Mouse (Mus musculus): Measurements from ENCODE around the gene Spcs2. TPM values are rescaled to one million over a fixed set of nuclear protein-coding genes. Genes with fewer than 3 reads are reported as not detected.
"Not testable (repeated sequence)": the region's sequence is repeated elsewhere in the genome, so short reads cannot be mapped to it uniquely, and the experiment has no call there.

The Spcs2 gene
- polyA plus RNA-seq, 1 experiment: 101 TPM

DNA sequence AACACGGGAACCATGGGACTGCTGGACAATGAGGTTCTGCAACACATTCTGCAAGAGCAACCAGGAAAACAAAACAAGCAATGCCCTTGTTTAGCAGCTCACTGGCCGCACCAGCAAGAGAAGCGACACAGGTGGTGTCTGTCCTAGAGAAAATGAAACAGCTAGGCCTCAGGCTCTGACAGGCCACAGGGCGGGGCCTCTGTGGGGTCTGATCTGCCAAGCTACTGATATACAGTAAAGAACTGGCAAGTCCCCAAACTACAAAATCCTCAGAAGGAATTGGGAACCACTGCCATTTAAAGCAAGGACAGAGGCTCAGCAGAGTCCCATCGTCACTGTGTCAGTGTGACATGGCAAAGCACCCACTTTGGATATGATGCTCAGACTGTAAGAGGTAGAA, 40.8 kb downstream of the Spcs2 start:
- TF ChIP-seq CTCF (IDR thresholded peaks at IDR 0.05; ENCODE audit: borderline replicate concordance, extremely low read depth, insufficient read depth, insufficient read length) (no peak), POLR2A (IDR thresholded peaks at IDR 0.05; ENCODE audit: borderline replicate concordance, extremely low read depth, insufficient read depth, insufficient read length, poor library complexity, severe bottlenecking) (no peak)
- no peak for DNase-seq (ENCODE audit: low read depth)

DNA sequence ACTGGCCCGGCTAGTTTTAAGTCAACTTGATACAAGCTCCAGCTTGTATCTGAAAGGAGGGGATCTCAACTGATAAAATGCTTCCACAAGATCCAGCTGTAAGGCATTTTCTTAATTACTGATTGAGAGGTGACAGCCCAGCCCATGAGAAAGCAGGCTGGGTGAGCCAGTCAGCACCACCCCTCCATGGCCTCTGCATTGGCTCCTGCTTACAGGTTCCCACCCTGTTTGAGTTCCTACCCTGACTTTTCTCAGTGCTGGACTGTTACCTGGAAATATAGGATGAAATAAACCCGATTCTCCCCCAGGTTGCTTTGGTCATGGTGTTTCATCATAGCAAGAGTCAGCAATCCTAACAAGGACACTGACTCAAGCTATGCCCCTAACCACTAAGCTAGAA, 41.3 kb downstream of the Spcs2 start:
- TF ChIP-seq CTCF (IDR thresholded peaks at IDR 0.05; ENCODE audit: borderline replicate concordance, extremely low read depth, insufficient read depth, insufficient read length) (no peak), POLR2A (IDR thresholded peaks at IDR 0.05; ENCODE audit: borderline replicate concordance, extremely low read depth, insufficient read depth, insufficient read length, poor library complexity, severe bottlenecking) (no peak)
- DNase-seq (ENCODE audit: low read depth): no peak

DNA sequence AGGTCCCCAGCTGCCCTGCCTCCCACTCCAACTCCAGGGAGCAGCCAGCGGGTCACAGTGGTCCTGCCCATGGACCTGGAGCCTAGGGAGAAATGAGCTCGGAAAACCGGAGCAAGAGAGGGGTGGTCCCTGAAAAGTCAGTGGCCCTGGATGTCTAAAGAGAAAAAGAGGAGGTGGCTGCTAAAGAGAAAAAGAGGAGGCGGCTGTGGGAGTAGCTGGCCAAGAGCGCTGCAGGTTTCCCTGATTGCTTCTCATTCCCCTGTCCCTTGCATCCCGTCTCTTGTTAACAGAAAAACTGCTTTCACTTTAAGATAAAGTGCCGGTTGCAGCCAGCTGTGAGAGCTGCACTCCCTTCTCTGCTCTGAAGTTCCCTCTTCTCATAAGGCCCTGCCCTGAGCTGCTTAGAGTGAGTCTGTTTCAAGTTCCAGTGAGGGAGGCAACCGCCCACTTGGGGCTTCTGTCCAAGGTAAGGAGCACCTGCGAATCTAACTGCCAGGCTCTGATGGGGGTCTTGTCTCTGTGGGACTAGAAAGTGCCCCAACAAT, 45.0 kb downstream of the Spcs2 start:
- not testable (repeated sequence) for DNase-seq (ENCODE audit: low read depth)

DNA sequence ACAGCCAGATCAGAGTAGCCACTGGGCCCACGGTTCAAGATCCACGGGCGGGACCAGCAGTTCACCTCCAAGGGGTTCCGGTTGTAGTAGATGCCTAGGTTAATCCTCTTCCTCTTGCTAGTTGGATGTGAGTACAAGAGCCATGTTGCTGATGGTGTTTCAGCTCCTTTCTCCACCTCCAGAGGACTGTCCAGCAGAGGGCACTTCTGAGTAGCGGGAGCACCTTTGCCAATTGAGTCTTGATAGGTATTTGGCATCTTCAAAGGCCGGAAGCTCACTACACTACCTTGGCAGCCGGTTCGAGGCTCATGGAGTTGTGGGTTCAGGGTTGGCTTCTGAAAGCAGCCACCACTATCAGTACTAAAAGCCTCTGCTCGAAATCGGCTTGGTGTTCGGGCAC, 49.9 kb downstream of the Spcs2 start:
- no peak for DNase-seq (ENCODE audit: low read depth)
- peak; percentile 38; the same call in 1 of the 2 replicates for TF ChIP-seq CTCF (IDR thresholded peaks at IDR 0.05; ENCODE audit: borderline replicate concordance, extremely low read depth, insufficient read depth, insufficient read length)
- TF ChIP-seq POLR2A (IDR thresholded peaks at IDR 0.05; ENCODE audit: borderline replicate concordance, extremely low read depth, insufficient read depth, insufficient read length, poor library complexity, severe bottlenecking): no peak

DNA sequence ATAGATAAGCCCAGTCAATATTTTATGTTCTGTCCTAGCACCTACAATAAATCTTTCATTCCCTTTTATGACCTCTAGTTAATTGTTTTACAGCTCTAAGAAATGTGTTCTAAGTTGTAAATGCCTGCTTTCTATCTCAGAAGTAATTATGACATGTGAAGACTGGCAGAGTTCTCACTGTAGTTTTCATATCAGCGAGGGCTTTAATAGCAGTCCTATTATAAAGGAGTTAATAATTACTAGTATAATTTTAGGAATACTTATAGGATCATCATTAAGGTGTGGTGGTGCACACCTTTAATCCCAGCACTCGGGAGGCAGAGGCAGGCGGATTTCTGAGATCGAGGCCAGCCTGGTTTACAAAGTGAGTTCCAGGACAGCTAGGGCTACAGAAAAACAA, 51.6 kb downstream of the Spcs2 start:
- DNase-seq (ENCODE audit: low read depth): no peak
- no peak for TF ChIP-seq POLR2A (IDR thresholded peaks at IDR 0.05; ENCODE audit: borderline replicate concordance, extremely low read depth, insufficient read depth, insufficient read length, poor library complexity, severe bottlenecking)
- TF ChIP-seq CTCF (IDR thresholded peaks at IDR 0.05; ENCODE audit: borderline replicate concordance, extremely low read depth, insufficient read depth, insufficient read length): no peak

DNA sequence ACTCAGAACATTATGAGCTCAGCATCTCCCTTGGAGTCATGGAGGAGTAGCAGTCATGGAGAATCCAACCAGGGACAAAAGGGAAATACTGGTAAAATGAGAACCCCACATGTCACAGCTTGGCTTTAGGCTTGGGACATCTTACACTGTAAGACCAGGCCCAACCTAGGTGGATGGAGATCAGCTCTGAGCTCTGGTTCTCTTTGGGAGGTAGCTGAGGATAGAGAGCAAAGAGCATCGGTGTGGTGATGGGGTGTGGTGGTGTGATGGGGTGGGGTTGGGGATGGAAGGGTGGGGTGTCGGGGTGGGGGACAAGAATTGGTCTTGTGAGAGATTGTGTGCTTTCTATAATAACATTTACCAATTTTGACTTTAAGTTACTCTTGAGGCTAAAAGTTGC, 52.4 kb downstream of the Spcs2 start:
- TF ChIP-seq POLR2A (IDR thresholded peaks at IDR 0.05; ENCODE audit: borderline replicate concordance, extremely low read depth, insufficient read depth, insufficient read length, poor library complexity, severe bottlenecking): no peak
- no peak for DNase-seq (ENCODE audit: low read depth)

DNA sequence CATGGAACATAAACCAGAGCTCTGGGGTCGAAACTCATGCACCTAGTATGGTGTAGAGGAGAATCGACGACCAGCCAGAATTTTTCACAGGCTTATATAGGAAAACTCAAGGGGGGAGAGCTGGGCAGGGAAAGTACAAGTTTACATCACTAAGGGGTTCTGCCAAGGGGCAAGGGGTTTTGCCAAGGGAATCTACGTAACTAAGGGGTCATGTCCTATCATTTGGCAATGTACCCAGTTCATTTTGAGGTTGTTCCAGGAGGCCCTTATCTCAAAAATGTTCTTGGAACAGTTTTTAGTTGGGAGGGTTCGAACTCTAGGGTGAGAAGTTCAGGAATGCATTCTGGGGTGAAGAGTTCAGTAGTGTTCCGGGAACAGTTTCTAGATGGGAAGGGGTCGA, 56.2 kb downstream of the Spcs2 start:
- DNase-seq (ENCODE audit: low read depth): not testable (repeated sequence)

DNA sequence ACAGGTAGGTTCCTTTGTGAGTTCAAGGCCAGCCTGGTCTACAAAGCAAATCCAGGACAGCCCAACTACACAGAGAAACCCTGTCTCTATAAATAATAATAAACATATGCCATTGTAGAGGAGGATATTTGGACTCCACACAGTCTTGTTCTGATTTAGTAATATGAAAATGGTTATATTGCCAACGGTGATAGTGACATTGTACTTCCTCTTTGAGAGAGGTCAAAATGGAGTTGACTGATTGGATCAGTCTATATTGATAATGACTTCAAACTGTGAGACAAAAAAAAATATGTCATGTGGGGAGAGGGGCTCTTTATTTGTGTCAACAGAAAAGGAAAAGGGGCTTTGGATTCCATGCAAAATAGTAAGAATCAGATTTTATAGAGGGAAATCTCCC, 57.9 kb downstream of the Spcs2 start:
- TF ChIP-seq CTCF (IDR thresholded peaks at IDR 0.05; ENCODE audit: borderline replicate concordance, extremely low read depth, insufficient read depth, insufficient read length) (no peak), POLR2A (IDR thresholded peaks at IDR 0.05; ENCODE audit: borderline replicate concordance, extremely low read depth, insufficient read depth, insufficient read length, poor library complexity, severe bottlenecking) (no peak)
- no peak for DNase-seq (ENCODE audit: low read depth)

DNA sequence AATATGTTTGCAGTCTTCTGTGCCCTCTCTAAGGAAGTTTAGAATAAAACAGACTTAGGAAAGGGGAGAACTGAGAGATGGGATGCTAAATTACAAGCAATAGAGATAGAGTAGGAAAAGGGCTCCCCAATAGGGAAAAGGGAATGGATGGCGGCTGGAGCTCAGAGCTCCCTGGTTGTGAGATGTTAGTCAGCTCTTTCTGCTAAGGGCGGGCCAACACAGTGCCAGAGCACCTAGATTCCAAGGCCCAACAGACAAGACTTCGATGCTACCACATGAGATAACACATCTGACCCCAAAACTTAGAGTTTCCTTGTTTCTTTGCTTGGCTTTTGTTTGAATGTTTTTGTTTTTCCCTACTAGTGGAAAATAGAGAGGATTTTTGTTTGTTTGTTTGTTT, 59.2 kb downstream of the Spcs2 start:
- not testable (repeated sequence) for DNase-seq (ENCODE audit: low read depth)

DNA sequence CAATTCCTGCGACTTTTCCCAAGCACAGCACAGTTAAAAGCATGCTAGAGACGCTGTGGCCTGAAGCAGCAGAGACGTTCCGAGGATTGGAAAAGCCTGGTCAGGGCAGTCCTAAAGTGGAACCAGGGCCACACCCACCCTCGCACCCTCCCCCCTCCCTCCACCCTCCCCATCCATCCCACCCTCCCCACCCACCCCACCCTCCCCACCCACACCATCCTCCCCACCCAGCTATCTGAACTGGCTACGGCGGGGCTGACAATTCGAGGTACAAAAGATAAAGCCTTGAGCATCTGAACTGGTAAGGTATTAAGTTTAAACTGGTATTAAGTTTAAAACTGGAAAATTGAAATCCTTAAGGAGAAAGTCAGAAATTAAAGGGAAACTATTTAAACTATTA, 59.7 kb downstream of the Spcs2 start:
- no peak for DNase-seq (ENCODE audit: low read depth)
- TF ChIP-seq POLR2A (IDR thresholded peaks at IDR 0.05; ENCODE audit: borderline replicate concordance, extremely low read depth, insufficient read depth, insufficient read length, poor library complexity, severe bottlenecking) (no peak), CTCF (IDR thresholded peaks at IDR 0.05; ENCODE audit: borderline replicate concordance, extremely low read depth, insufficient read depth, insufficient read length) (no peak)

DNA sequence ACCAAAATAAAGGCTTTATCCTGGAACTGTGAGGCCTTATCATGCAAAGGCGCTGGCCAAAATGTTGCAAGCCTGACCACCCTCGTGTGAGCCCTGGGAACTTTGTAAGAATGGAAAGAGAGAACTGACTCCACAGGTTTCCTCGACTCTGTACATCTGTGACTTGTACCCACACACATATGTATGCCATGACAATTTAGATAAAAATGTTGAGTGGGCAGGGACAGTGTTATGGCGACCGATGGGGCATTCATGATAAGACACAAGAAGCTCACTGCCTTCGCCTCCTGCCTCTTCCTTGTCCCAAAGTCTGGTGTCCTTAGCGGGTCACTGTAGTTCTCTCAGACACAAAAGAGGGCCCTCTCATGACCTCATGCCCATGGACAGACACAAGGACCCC, 64.1 kb downstream of the Spcs2 start:
- TF ChIP-seq POLR2A (IDR thresholded peaks at IDR 0.05; ENCODE audit: borderline replicate concordance, extremely low read depth, insufficient read depth, insufficient read length, poor library complexity, severe bottlenecking) (no peak), CTCF (IDR thresholded peaks at IDR 0.05; ENCODE audit: borderline replicate concordance, extremely low read depth, insufficient read depth, insufficient read length) (no peak)
- no peak for DNase-seq (ENCODE audit: low read depth)

DNA sequence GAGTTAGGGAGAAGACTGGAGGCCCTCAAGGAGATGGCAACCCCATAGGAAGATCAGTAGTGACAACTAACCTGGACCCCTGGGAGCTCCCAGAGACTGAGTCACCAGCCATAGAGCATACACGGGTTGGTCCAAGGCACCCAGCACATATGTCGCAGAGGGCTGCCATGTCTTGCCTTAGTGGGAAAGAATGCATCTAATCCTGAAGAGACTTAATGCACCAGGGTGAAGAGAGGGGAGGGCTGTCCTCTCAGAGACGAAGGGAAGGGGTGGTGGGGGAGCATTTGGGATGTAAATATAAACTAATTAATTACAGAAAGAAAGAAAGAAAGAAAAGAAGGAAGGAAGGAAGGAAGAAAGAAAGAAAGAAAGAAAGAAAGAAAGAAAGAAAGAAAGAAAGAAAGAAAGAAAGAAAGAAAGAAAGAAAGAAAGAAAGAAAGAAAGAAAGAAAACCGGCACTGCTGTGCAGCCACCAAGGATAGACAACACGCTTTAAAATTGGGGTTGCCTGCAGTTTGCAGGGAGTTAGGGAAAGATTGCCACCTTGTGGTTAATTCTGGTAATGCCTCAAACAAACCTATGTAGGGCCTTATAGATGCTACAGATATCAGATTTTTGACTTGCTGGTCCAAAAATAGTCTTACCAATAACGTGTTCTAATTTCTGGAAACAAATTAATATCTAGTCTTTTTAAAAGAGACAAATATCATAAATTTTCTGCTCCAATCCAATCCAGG, 65.2 kb downstream of the Spcs2 start:
- TF ChIP-seq CTCF (IDR thresholded peaks at IDR 0.05; ENCODE audit: borderline replicate concordance, extremely low read depth, insufficient read depth, insufficient read length): peak; percentile 70; the same call in 1 of the 2 replicates
- no peak for TF ChIP-seq POLR2A (IDR thresholded peaks at IDR 0.05; ENCODE audit: borderline replicate concordance, extremely low read depth, insufficient read depth, insufficient read length, poor library complexity, severe bottlenecking)
- DNase-seq (ENCODE audit: low read depth): peak; percentile 94

DNA sequence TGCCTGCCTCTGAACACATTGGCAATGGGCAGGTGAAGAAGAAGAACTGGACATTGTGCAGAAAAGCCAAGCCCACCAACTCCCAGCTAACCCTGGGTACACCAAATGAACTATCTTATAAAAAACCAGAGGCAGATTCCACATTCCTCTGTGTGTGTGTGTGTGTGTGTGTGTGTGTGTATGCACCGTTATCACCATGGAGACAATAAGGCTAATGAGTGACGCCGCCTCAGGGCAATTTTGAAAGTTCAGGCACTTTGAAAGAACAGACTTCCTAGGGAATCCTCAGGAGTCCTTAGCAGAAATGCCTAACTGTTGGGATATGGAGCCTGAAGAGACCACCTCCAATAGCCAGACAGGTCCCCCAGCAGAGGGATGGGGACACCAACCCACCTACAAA, 66.0 kb downstream of the Spcs2 start:
- peak; percentile 27 for DNase-seq (ENCODE audit: low read depth)
- no peak for TF ChIP-seq CTCF (IDR thresholded peaks at IDR 0.05; ENCODE audit: borderline replicate concordance, extremely low read depth, insufficient read depth, insufficient read length)
- TF ChIP-seq POLR2A (IDR thresholded peaks at IDR 0.05; ENCODE audit: borderline replicate concordance, extremely low read depth, insufficient read depth, insufficient read length, poor library complexity, severe bottlenecking): no peak
